Mouse (Mus musculus) left cerebral cortex, adult 9 months (tissue): Measurements from ENCODE around the gene Adamtsl2.
A peak's percentile ranks its signal among the peaks of the same experiment; 100 is the strongest.

Experiments used
- DNase-seq, 2 experiments: peaks; one replicate each; pipeline ENCODE4 v3.0.0; 2022; ENCODE audit warnings: low spot score in 2 of 2

Adamtsl2 gene

DNA sequence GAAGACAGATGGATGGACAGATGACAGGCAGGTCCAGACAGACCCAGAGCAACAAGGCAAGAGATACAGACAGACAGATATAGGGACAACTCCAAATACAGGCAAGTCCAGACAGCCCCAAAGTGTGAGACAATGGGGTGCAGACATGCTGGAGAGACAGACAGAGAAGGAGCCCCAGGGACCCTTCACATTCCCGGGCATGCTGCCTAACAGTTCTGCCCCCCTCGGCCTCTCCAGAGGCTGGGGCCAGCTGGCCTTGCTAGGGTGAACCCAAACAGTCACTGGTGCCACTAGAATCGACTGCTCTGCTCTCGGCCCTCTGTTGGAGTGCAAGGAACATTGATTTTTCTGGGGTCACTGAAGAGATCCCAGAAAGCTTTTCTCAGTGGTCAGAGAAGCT lies 39.3 kb downstream of the Adamtsl2 start:
- DNase-seq, result no peak

DNA sequence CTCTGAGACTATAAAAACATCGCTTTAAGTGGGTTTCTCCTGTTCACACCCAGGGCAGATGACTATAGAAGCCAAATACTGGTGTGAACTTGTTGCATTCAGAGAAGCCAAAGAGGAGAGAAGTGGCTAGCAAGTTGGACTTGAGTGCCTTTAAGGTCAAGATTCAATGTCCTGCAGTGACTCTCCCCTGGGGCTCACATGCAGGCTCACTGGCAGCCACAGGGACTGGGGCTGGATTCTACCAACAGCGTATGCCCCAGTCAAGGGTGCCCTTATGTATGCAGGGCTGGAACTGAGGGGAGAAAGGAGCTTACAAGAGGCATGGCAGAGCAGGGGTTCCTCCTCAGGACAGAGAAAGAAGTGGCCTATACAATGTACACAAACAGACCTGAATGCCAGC lies 40.6 kb downstream of the Adamtsl2 start:
- no peak for DNase-seq

DNA sequence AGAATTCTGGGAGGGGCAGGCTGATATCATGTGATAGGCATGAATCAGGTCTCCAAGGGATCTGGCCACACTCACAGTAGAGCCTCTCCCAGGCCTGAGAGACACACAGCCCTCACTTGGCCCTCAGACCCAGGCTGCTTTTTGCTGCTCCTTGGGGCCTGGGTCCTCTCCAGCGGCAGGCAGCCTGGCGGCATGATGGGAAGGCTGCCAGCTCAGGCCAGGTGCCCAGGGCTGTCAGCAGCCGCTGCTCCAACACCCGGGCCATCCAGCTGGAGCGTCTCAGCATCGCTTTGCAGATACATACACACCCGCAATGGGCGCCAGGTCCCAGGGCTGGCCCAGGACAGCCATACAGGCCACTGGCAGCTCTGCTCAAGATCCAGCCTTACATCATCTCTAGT lies 41.1 kb downstream of the Adamtsl2 start:
- DNase-seq, result no peak

GRCm38 (mm10) chr2:27121626-27122355 lies 42.6 kb downstream of the Adamtsl2 start:
- peak in 1 of 2 experiments; percentile 41 for DNase-seq

GRCm38 (mm10) chr2:27122578-27122977 lies 43.4 kb downstream of the Adamtsl2 start:
- no peak for DNase-seq

DNA sequence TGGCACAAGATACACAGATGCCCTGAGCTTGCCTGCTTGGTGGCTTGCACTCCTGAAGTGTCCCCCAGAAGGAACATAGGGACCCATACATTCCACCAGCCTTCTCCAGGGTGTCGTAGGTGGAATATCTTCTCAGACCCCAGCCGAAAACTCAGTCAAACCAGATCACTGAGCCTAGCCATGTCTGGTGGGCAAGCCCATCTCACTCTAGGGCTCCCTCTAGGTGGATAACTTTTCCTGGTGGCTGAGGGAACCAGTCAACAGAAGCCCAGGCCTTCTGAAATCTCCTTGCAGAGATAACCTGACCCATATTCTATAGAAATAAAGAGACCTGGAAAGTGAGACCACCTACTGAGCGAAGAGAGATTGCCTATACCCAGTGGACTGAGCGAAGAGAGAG lies 43.9 kb downstream of the Adamtsl2 start:
- no peak for DNase-seq

GRCm38 (mm10) chr2:27125979-27126378 lies 46.8 kb downstream of the Adamtsl2 start:
- DNase-seq, result peak in 1 of 2 experiments; percentile 42

DNA sequence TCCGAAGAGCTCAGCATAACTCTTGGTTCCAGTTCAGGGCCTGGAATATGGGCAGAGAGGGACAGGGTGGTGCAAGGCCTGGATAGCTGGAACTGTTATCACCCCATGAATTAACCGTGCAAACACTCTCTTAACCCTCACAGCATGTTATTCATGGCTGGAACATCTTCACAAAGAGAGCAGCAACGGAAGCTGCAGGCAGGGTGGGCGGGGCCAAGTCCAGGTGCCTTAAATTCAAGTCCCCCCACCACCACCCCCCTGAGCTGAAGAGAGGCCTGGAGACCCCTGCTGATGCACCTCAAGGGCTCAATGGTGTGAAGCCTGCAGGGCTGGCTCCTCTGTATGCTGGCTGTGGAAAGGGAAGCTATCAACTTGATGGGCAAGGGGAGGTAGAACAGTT lies 47.3 kb downstream of the Adamtsl2 start:
- DNase-seq, result no peak

- DNase-seq, result no peak
Measured at GRCm38 (mm10) chr2:27128990-27129389, 49.8 kb downstream of the Adamtsl2 start.

DNA sequence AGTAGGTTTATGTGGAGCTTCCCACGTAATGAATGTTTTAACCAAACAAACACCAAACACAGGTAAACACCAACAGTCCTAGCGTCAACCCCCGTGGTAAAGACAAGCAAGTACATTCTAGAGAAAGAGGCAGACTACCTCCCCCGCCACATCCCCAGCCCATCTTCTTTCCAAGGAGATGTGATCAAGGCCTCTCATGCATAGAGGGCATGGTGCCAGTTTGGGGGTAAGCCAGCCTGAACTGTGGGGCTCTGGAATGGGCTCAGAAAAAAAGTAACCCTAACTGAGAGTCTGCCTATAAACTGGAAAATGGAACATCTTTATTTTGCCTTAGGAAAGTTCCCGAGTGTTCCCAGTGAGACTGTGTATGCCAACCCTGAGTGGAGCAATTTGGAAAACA lies 56.8 kb downstream of the Adamtsl2 start:
- DNase-seq, result no peak

DNA sequence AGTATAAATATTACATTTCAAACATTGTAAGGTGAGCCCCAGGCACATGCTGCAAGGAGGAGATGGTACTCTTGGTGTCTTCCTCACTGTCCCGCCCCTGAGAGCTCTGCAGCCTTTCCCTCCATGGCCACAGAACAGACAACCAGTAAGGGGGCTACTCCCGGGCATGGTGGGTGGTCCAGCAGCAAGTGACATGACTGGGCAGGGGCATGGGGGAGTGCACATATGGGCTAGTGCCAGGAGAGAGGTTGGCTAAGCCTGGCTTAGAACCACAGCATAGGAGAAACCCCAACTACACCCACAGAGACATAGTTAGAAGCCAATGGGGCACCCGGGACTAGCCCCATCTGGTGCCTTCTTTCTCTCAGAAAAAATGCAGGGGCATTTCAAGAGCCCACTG lies 57.2 kb downstream of the Adamtsl2 start:
- DNase-seq, result no peak

GRCm38 (mm10) chr2:27136789-27137188 lies 57.6 kb downstream of the Adamtsl2 start:
- no peak for DNase-seq

DNA sequence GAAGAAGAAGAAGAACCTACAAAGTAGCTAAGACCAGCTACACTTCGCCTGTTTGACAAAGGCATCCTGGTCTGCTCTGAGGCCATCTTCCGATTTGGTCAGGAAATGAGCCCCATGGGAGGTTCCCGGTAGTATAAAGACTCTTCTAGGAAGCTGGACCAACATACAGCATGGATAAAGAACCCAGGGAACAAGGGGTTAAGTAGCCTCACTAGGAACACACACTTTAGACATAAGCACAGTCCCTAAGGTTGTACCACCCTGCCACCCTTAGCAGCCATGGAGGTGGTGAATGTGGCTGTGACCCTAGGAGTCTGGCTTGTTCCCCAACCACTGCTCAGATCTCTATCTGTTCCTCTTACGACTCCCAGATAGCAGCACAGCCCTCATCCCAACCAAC lies 59.2 kb downstream of the Adamtsl2 start:
- DNase-seq, result no peak

DNA sequence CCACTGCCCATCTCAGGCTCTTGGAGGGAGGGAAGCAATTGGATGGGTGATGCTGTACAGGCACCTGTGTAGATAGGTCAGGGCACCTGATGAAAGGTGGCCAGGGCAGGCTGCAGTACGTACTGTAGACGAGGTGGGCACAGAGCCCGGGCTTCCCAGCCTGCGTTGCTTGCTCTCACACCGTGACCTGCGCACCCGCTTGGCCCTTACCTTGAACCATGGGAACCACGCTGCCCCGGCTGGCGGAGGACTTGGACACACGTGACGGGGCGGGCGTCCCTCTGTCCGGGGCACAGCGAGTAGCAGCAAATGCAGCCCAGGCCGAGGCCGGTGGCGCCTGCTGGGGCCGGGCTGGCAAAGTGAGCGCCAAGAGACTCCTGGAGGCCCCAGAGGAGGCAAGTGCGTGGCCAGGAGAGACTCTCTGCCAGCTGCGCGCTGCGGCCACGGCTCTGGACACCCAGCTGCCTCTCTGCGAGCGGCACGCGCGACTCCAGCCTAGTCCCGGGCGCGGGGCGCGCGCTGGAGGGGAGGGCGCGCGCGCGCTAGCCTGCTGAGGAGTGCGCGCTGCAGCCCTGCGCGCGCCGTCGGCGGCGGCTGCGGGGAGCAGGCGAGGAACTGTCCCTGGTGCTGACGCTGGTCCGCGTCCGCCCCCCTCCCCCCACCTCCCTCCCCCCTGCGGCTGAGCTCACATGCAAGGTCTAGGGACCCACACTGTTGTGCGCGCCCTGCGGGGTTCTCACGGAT lies 62.9 kb downstream of the Adamtsl2 start, which contains the start of gene Fam163b:
Gene Fam163b, minus strand, starts transcription at position 542 of the 744 bp plus-strand sequence.
- peak in 1 of 2 experiments; percentile 41 for DNase-seq

DNA sequence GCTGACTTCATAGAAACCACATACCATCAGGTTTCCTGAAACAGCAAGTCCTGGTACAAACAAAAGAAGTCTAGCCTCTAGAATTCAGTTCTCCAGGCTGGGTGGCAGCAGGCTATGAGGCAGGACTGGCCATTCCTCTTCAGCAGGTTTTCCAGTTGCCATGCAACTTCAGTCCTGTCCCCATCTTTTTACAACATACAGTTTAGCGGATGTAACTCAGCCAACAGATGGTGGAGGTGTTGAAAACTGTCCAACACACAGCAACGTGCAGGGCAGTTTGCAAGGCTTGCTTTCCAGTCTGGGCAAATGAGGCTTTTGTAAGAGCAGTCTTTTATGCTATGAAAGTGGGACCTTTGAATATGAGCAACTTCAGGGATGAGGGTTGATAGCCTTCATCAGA lies 65.8 kb downstream of the Adamtsl2 start:
- peak in 1 of 2 experiments; percentile 70 for DNase-seq

GRCm38 (mm10) chr2:27146840-27147239 lies 67.7 kb downstream of the Adamtsl2 start:
- DNase-seq, result no peak

DNA sequence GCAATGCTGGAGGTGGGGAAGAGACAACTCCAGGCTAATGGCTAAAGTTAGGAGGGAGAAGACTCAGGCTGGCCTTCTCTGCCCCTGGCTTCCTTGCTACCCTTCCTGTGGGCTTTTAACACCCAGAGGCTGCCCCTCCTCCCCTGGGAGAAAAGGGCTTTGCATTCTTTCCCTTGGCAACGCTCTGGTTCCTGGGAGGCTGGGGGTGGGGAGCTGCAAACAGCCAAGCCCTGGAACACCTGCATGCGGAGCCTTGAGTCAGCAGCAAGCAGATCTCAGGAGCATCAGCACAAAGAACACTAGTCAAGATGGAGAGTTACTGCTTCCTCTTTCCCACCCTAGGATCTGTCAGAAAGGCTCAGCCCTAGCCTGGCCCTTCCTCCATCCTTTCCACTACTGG lies 70.3 kb downstream of the Adamtsl2 start:
- DNase-seq, result peak in 1 of 2 experiments; percentile 25

GRCm38 (mm10) chr2:27154466-27155185 lies 75.4 kb downstream of the Adamtsl2 start:
- no peak for DNase-seq

DNA sequence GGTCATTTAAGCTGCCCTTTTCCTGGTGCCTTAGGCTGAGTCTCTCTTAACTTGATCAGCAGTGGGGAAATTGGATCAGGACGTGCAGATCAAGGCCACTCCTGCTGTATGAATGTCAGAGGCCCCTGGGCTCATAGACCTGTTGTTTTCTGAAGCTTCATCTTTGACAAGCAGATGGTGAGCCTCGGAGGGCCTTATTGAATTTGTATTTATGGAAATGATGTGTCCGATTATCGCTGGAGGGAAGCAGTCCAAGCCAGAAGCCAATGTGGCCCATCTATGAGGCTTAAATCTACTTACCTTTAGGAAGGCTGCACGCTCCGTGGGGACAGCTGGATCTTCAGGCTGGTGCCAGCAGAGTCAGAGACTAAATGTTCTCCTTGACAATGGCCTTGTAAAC lies 77.4 kb downstream of the Adamtsl2 start:
- DNase-seq, result no peak
